Mouse (Mus musculus) embryonic stem cell, embryonic (primary cell): ENCODE measurements around the gene Tmco1.

Experiments
- CTCF ChIA-PET, 4 experiments: fragments of 300-600 bp in 2 of 4; fragments of 350-600 bp in 2 of 4; sonication (Branson Sonifier 250); formaldehyde crosslinking; loops; one replicate each; lab custom pipeline; 2022; ENCODE audit warnings: inconsistent platforms in 2 of 4; lab: Charles Lee
- POLR2A ChIA-PET, 4 experiments: fragments of 300-600 bp in 2 of 4; fragments of 350-600 bp in 2 of 4; sonication (Branson Sonifier 250); formaldehyde crosslinking; loops; one replicate each; lab custom pipeline; 2022; ENCODE audit warnings: antibody characterized with exemption in 4 of 4, inconsistent platforms in 1 of 4; lab: Charles Lee

Tmco1 gene

GRCm38 (mm10) chr1:167292447-167292846 is 15.7 kb upstream of the Tmco1 start:
- POLR2A ChIA-PET = interaction anchor here (0.5 to 37.4 kb wide), 13 partner anchors 7 to 31 kb away, joined by 3 to 1103 read pairs (median 4); no protein-coding TSS in a partner anchor
- CTCF ChIA-PET = interaction anchor here in 2 of 4 experiments (0.5 kb wide), 2 partner anchors 31 to 36 kb away, joined by 4 to 6 read pairs; no protein-coding TSS in a partner anchor

- POLR2A ChIA-PET = interaction anchor here in 3 of 4 experiments (0.6 to 8.1 kb wide), 22 partner anchors 6 to 462 kb away, joined by 3 to 71 read pairs (median 5); partner anchors contain the start of gene Uck2 (in 2 of the 3)
- CTCF ChIA-PET = interaction anchor here in 2 of 4 experiments (0.6 to 1.7 kb wide), 4 partner anchors 9 to 65 kb away, joined by 3 to 6 read pairs (median 3); no protein-coding TSS in a partner anchor
These were observed 12.3 kb upstream of the Tmco1 start for GRCm38 (mm10) chr1:167295679-167296402.

DNA sequence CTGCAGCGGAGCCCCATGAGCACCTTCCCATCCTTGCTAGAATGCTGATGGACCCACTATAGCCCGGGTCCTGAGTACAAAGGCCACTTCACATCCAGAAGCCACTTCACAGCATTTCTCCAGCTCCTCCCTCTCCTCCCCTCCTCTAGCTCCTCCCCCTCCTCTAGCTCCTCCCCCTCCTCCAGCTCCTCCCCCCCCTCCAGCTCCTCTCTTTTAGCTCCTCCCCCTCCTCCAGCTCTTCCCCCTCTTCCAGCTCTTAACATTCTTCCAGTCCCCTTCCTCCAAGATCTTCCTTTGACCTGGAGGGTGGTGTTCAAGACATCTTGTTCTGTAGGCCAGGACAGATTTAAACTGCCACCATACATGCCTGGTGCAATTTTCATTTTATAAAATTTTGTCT is 8.1 kb upstream of the Tmco1 start:
- POLR2A ChIA-PET = interaction anchor here (0.6 to 8.1 kb wide), 56 partner anchors 9 to 1063 kb away, joined by 3 to 71 read pairs (median 4); partner anchors contain the start of genes Uck2 (in 3 of the 4), Aldh9a1 (in 2 of the 4) and Mgst3 (in 2 of the 4)
- CTCF ChIA-PET = interaction anchor here in 3 of 4 experiments (0.5 to 1.3 kb wide), 23 partner anchors 9 to 628 kb away, joined by 3 to 13 read pairs (median 3); partner anchors contain the start of genes Aldh9a1 (in 1 of the 3) and Mgst3 (in 1 of the 3)

GRCm38 (mm10) chr1:167305501-167306137 is 2.6 kb upstream of the Tmco1 start:
- CTCF ChIA-PET = interaction anchor here in 3 of 4 experiments (0.6 to 1.4 kb wide), 4 partner anchors 11 to 610 kb away, joined by 4 to 11 read pairs (median 6); no protein-coding TSS in a partner anchor

GRCm38 (mm10) chr1:167306451-167307240 is 1.5 kb upstream of the Tmco1 start:
- ChIA-PET POLR2A (interaction anchor here in 3 of 4 experiments (0.5 to 3.9 kb wide), 49 partner anchors 9 to 1181 kb away, joined by 3 to 70 read pairs (median 3); partner anchors contain the start of genes Mgst3 (in 2 of the 3), Uck2 (in 2 of the 3) and Aldh9a1 (in 1 of the 3)), CTCF (interaction anchor here in 1 of 4 experiments (1.2 to 1.6 kb wide), 2 partner anchors 15 to 87 kb away, joined by 3 read pairs; partner anchors contain the start of gene Mgst3)

More at GRCm38 (mm10) chr1:167305501-167306137, 2.6 kb upstream of the Tmco1 start:
- POLR2A ChIA-PET = interaction anchor here in 3 of 4 experiments (0.6 to 3.9 kb wide), 32 partner anchors 10 to 353 kb away, joined by 3 to 70 read pairs (median 4); partner anchors contain the start of genes Uck2 (in 3 of the 3) and Mgst3 (in 1 of the 3)

- ChIA-PET CTCF (interaction anchor here in 1 of 4 experiments (0.9 to 1.6 kb wide), 3 partner anchors 14 to 86 kb away, joined by 3 read pairs; partner anchors contain the start of gene Mgst3), POLR2A (interaction anchor here in 3 of 4 experiments (0.8 to 3.9 kb wide), 27 partner anchors 10 to 1166 kb away, joined by 3 to 70 read pairs (median 4); partner anchors contain the start of genes Aldh9a1 (in 1 of the 3), Mgst3 (in 1 of the 3) and Uck2 (in 1 of the 3))
These were observed 504 bp upstream of the Tmco1 start for GRCm38 (mm10) chr1:167307674-167308073.

DNA sequence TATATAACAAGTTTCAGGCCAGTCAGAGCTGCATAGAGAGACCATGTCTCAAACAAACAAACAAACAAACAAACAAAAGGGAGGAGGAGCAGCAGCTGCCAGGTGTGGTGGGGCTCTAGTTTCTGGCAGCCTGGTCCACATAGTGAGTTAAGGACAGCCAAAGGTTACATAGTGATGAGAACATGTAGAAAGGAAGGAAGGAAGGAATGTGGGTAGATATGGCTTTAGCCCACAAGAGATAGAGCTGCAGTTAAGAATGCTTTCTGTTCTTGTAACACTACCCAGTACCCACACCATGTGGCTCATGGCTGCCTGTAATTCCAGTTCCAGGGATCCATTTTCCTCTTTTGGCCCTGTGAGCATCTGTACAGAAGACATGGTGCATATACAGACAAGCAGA is 4.2 kb downstream of the Tmco1 start:
- ChIA-PET POLR2A (interaction anchor here in 2 of 4 experiments (0.7 to 1.4 kb wide), 4 partner anchors 10 to 71 kb away, joined by 3 to 5 read pairs (median 4); partner anchors contain the start of gene Aldh9a1 (in 1 of the 2)), CTCF (no interaction called here)

GRCm38 (mm10) chr1:167313220-167313619 is 5.0 kb downstream of the Tmco1 start:
- ChIA-PET CTCF (interaction anchor here in 1 of 4 experiments (0.7 kb wide), 1 partner anchor 13 kb away, joined by 6 read pairs; no protein-coding TSS in a partner anchor), POLR2A (interaction anchor here in 2 of 4 experiments (0.7 to 2.2 kb wide), 2 partner anchors 10 to 23 kb away, joined by 3 to 6 read pairs; no protein-coding TSS in a partner anchor)

GRCm38 (mm10) chr1:167321691-167322090 is 13.5 kb downstream of the Tmco1 start:
- ChIA-PET POLR2A (interaction anchor here in 3 of 4 experiments (0.6 to 1.7 kb wide), 11 partner anchors 9 to 51 kb away, joined by 3 to 8 read pairs (median 4); partner anchors contain the start of gene Aldh9a1 (in 1 of the 3)), CTCF (interaction anchor here in 2 of 4 experiments (0.6 to 1.0 kb wide), 2 partner anchors 14 to 27 kb away, joined by 3 read pairs; no protein-coding TSS in a partner anchor)

DNA sequence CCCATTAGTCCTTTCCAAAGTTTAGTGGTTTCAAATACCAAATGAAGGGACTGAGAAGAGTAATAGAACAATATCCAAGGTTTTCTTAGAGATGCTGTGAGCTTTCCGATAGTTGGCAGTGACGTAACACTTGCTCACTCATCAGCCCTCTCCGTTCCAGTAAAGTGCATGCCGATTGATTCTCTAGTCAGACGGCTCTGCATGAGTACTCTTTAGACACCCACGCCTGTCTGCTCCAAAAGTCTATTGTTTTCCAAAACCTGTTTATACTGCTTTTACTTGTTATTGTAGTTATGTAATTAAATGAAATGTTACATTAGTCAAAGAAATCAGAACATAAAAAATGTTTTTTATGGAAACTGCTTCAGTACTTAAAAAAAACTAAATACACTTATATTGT is 20.6 kb downstream of the Tmco1 start:
- CTCF ChIA-PET = interaction anchor here in 1 of 4 experiments (0.6 kb wide), 1 partner anchor 747 kb away, joined by 5 read pairs; no protein-coding TSS in a partner anchor
- POLR2A ChIA-PET = interaction anchor here in 1 of 4 experiments (1.0 to 1.5 kb wide), 3 partner anchors 10 to 53 kb away, joined by 4 read pairs; no protein-coding TSS in a partner anchor

DNA sequence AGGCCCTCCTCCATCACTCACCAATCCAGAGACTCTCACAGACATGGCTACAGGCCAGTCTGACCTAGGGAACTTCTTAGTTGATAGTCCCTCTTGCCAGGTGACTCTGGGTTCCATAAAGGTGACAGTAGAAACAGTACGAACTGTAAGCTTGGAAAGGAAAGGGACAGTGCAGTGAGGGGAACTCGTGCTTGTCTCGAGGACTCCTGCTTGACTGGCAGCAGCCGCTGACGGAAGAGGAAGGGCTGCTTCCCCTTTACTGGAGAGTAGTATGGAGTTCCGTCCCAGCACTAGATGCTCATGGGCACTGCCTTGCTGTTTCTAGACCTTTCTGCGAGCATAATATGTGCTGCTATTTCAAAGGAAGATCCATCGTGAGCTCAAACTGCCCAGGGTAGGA is 22.9 kb downstream of the Tmco1 start:
- POLR2A ChIA-PET = interaction anchor here in 3 of 4 experiments (0.6 to 1.6 kb wide), 11 partner anchors 9 to 94 kb away, joined by 3 to 6 read pairs (median 4); no protein-coding TSS in a partner anchor
- CTCF ChIA-PET = interaction anchor here in 1 of 4 experiments (0.7 to 1.3 kb wide), 2 partner anchors 107 to 110 kb away, joined by 4 to 5 read pairs; no protein-coding TSS in a partner anchor

GRCm38 (mm10) chr1:167336398-167336797 is 28.2 kb downstream of the Tmco1 start:
- ChIA-PET POLR2A (interaction anchor here in 3 of 4 experiments (0.5 to 2.7 kb wide), 16 partner anchors 9 to 334 kb away, joined by 3 to 10 read pairs (median 4); no protein-coding TSS in a partner anchor), CTCF (interaction anchor here (0.6 to 2.2 kb wide), 12 partner anchors 10 to 556 kb away, joined by 3 to 26 read pairs (median 5); no protein-coding TSS in a partner anchor)

GRCm38 (mm10) chr1:167337463-167338095 is 29.4 kb downstream of the Tmco1 start:
- ChIA-PET CTCF (interaction anchor here (0.6 to 2.2 kb wide), 26 partner anchors 9 to 1787 kb away, joined by 3 to 26 read pairs (median 4); no protein-coding TSS in a partner anchor), POLR2A (interaction anchor here in 2 of 4 experiments (0.8 to 4.4 kb wide), 22 partner anchors 9 to 335 kb away, joined by 3 to 33 read pairs (median 4); partner anchors contain the start of gene Aldh9a1 (in 2 of the 2))

DNA sequence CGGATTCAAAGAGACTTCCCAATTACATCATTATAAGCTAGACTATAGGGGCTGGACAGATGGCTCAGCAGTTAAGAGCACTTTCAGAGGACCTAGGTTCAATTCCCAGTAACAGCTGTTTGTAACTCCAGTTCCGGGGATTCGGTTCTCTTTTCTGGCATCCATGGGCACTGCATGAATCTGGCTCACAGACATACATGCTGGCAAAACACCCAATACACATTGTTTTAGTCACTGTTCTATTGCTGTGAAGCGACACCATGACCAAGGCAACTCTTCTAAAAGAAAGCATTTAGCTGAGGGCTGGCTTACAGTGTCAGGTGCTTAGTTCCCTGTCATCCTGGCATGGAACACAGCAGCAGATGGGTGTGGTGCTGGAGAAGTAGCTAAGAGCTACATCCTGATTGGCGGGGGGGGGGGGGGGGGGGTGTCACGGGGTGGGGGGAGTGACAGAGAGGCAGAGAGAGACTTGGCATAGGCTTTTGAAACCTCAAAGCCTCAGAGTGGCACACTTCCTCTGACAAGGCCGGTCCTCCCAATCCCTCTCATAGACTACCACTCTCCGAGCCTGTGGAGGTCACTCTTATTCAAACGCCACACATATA is 31.1 kb downstream of the Tmco1 start:
- ChIA-PET CTCF (interaction anchor here (0.6 to 1.4 kb wide), 7 partner anchors 10 to 127 kb away, joined by 3 to 6 read pairs (median 3); partner anchors contain the start of genes Aldh9a1 (in 1 of the 4) and Mgst3 (in 1 of the 4)), POLR2A (interaction anchor here in 2 of 4 experiments (0.7 to 5.0 kb wide), 30 partner anchors 10 to 1077 kb away, joined by 3 to 53 read pairs (median 4); partner anchors contain the start of genes Aldh9a1 (in 2 of the 2), Mgst3 (in 1 of the 2) and Uck2 (in 1 of the 2))
